Mouse (Mus musculus) G1E (cell line): ENCODE measurements at regions not wholly inside any gene's neighbourhood (a gene's known extent, or its start where the extent isn't known, plus 50 kb on each side); places are given as distances from the start of the nearest gene placed in this dataset.

Experiments
- CTCF ChIP-seq: IDR thresholded peaks from 2 replicates; pipeline ENCODE4 v1.5.1; 2012; ENCODE audit warnings: low read depth, low read length, inconsistent platforms, mixed read lengths
- TAL1 ChIP-seq: conservative IDR thresholded peaks from 2 replicates; pipeline ENCODE4 v1.6.1; 2012; ENCODE audit warnings: low read depth, low read length, inconsistent platforms, mixed read lengths

GRCm38 (mm10) chr2:148245575-148245974, 149.6 kb upstream of the Sstr4 start:
- no peak for TF ChIP-seq CTCF
- no peak for TF ChIP-seq TAL1
